Mouse (Mus musculus) liver, postnatal 0 days (tissue): Measurements from ENCODE around the gene Dstyk.

ENCODE experiments used
- CTCF ChIP-seq: sonication (generic); IDR thresholded peaks from 2 replicates; pipeline ENCODE4 v1.5.1; 2016; ENCODE audit warnings: antibody characterized with exemption, low read depth
- EP300 ChIP-seq: IDR thresholded peaks from 2 replicates; pipeline ENCODE4 v1.6.1; 2016; ENCODE audit warnings: antibody characterized with exemption, low read depth, mild to moderate bottlenecking

DNA sequence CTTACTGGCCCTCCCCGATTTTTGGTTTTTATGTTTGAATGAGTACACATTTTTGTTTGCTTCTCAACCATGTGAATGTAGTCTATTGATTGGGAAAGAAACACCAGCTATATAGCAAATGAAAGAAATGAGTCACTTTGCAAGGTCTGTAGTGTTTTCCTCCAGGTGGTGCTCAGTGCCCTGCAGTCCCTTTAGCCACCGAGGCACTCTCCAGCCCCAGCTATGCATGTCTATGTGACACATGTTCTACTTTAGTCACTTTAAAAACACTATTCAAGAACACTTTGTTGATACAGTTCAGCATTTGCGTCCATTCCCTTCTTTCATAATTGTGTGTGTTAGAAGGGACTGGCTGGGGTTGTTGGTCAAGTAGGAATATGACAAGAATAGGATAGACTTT, 65.9 kb downstream of the Dstyk start:
- TF ChIP-seq CTCF (no peak), EP300 (no peak)
